Mouse (Mus musculus) liver, embryonic 11.5 days (tissue): Measurements from ENCODE around the gene Bean1. TPM values are rescaled to one million over a fixed set of nuclear protein-coding genes. Genes with fewer than 3 reads are reported as not detected.
A peak's percentile ranks its signal among the peaks of the same experiment; 100 is the strongest.

Experiments used
- ATAC-seq: fragments of 200-750 bp; cut with Nextera tagmentation; replicated peaks from 2 replicates; pipeline ENCODE4 v1.8.0; 2017; ENCODE audit warnings: moderate number of reproducible peaks, mild to moderate bottlenecking, moderate TSS enrichment, moderate library complexity; ENCODE audit not compliant: low FRiP score
- DNase-seq: peaks from one replicate; pipeline ENCODE4 v3.0.0-alpha.2; 2017; ENCODE audit warnings: low spot score
- H3K27ac ChIP-seq: fragments of 300-500 bp; sonication (generic); 2 replicates; pipeline ENCODE4 v1.5.1; 2014; ENCODE audit warnings: mild to moderate bottlenecking, low read depth, low read length, control low read depth
- H3K27me3 ChIP-seq: fragments of 300-500 bp; sonication (generic); replicated peaks from 2 replicates; pipeline ENCODE4 v1.6.1; 2014; ENCODE audit warnings: low read length, mixed read lengths; ENCODE audit not compliant: control insufficient read depth, insufficient read depth
- H3K36me3 ChIP-seq: fragments of 300-500 bp; sonication (generic); 2 replicates; pipeline ENCODE4 v1.6.1; 2014; ENCODE audit warnings: mild to moderate bottlenecking, low read length, moderate library complexity, mixed read lengths; ENCODE audit not compliant: control insufficient read depth, insufficient read depth
- H3K4me1 ChIP-seq: fragments of 300-500 bp; sonication (generic); replicated peaks from 2 replicates; pipeline ENCODE4 v1.6.1; 2014; ENCODE audit warnings: low read length, mixed read lengths; ENCODE audit not compliant: control insufficient read depth, insufficient read depth
- H3K4me2 ChIP-seq: fragments of 300-500 bp; sonication (generic); 2 replicates; pipeline ENCODE4 v1.6.1; 2014; ENCODE audit warnings: mild to moderate bottlenecking, control low read depth, moderate library complexity
- H3K4me3 ChIP-seq: fragments of 300-500 bp; sonication (generic); 2 replicates; pipeline ENCODE4 v1.5.1; 2014; ENCODE audit warnings: low read depth, low read length, control low read depth
- H3K9ac ChIP-seq: fragments of 300-500 bp; sonication (generic); 2 replicates; pipeline ENCODE4 v1.6.1; 2014; ENCODE audit warnings: low read depth, low read length, control low read depth
- H3K9me3 ChIP-seq: fragments of 300-500 bp; sonication (generic); 2 replicates; pipeline ENCODE4 v1.6.1; 2016; ENCODE audit warnings: low read length, inconsistent platforms, mixed read lengths; ENCODE audit not compliant: control insufficient read depth
- WGBS: fragments of 180-500 bp; shearing (Covaris S2); extraction: QIAGEN DNeasy Blood & Tissue Kit; methylation state at CpG from one replicate; pipeline ENCODE4 v1.1.7; 2014; 5-methylcytosine and 5-hydroxymethylcytosine counted together
- polyA plus RNA-seq: library from polyadenylated mRNA; unstranded; fragments of >200 nt; fragmentation: Nextera tagmentation; extraction: Ambion mirVana; gene quantifications from 2 replicates; pipeline ENCODE4 v1.2.1, GENCODE M21; 2014

Gene Bean1
- polyA plus RNA-seq, 1 experiment from 2014 or later: 0.10 TPM

GRCm38 (mm10) chr8:104219079-104219478, 48.8 kb downstream of the Bean1 start:
- no peak overlapping the region for H3K4me3 ChIP-seq
- H3K27ac ChIP-seq: no peak overlapping the region
- ATAC-seq (peak; percentile 43; the same call in 1 of the 2 replicates), DNase-seq (no peak)
- no peak overlapping the region for H3K9ac ChIP-seq
- no peaks in the 10 kb centered on the region for H3K27me3 ChIP-seq
- H3K9me3 ChIP-seq: no peaks in the 10 kb centered on the region
- H3K36me3 ChIP-seq: no peaks in the 10 kb centered on the region
- H3K4me1 ChIP-seq: no peaks in the 10 kb centered on the region
- WGBS: 16% methylated on average over 11 of the region's 11 CpGs
- no peak overlapping the region for H3K4me2 ChIP-seq

DNA sequence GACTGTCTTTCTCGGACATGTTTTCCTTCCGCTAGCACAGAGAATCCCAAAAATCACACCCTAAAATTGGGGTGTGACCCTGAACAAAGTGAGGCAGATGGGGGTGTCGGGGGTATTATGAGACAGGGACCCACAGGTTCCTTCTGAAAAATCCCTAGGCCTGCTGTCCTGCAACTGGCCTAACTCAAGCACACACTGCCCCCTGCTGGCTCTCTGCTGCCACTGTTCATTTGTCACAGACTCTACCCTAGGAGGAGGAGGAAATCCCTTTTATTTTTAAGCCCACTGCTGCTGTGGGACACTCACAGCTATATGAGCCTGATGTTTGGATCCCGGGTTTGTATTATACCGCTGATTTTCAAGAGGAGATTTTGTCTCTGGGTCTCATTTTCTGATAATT, 49.6 kb downstream of the Bean1 start:
- no peak overlapping the region for H3K4me2 ChIP-seq
- DNase-seq: peak; percentile 72
- H3K4me3 ChIP-seq: no peak overlapping the region
- peak; percentile 54; the same call in 1 of the 2 replicates for ATAC-seq
- no peaks in the 10 kb centered on the region for H3K36me3 ChIP-seq
- no peak overlapping the region for H3K9ac ChIP-seq
- H3K9me3 ChIP-seq: no peaks in the 10 kb centered on the region
- no peaks in the 10 kb centered on the region for H3K4me1 ChIP-seq
- 40% methylated on average over 5 of the region's 5 CpGs for WGBS
- no peaks in the 10 kb centered on the region for H3K27me3 ChIP-seq
- no peak overlapping the region for H3K27ac ChIP-seq

DNA sequence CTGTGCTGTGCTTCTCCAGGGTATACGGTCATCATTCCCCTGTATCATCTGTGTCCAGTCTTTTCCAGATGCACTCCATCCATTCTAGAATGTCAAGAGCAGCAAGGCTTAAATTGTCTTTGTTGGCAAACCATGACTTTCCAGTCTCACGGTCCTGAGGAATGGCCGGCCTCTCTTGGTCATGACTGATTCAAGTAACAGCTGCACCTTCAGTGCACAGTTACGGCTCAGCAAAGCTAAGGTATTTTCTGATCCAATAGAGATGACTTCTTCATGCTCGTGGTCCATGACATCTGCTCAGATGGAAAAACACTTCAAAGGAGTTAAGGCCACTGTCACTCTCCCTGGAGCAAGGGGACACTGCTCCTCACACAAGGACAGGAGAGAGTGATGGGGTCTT, 56.8 kb downstream of the Bean1 start:
- H3K4me3 ChIP-seq: no peak overlapping the region
- ATAC-seq (no peak), DNase-seq (no peak)
- H3K27ac ChIP-seq: no peak overlapping the region
- no peak overlapping the region for H3K4me2 ChIP-seq
- H3K9me3 ChIP-seq: no peaks in the 10 kb centered on the region
- WGBS: 93% methylated on average over 5 of the region's 5 CpGs
- H3K27me3 ChIP-seq: no peaks in the 10 kb centered on the region
- H3K4me1 ChIP-seq: peaks cover 5% of the 10 kb centered on the region; the same call in 1 of the 2 replicates
- peaks cover 10% of the 10 kb centered on the region for H3K36me3 ChIP-seq
- H3K9ac ChIP-seq: no peak overlapping the region

DNA sequence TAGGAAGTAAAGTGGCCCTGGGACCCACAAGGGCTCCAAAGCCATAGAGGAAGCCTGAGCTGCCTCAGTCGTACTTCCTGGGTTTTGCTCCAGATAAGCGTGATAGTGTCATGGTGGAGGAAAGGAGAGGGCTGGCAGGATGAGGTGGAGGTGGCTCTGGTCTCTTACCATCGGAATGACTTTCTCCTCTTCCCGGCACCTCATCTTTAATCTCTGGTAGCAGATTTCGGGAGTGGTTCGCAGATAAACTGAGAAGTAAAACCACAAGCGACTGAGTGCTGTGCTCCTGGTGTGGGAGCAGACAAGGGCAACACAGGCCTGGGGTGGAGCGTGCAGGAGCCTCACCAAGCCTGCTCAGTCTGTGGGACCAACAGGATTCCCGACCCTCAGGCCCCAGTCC, 60.1 kb downstream of the Bean1 start:
- Histone ChIP-seq H3K9me3 (no peaks in the 10 kb centered on the region), H3K4me3 (no peak overlapping the region), H3K4me1 (peaks cover 5% of the 10 kb centered on the region; the same call in 1 of the 2 replicates), H3K27me3 (no peaks in the 10 kb centered on the region), H3K4me2 (no peak overlapping the region), H3K9ac (no peak overlapping the region), H3K27ac (no peak overlapping the region), H3K36me3 (peaks cover 15% of the 10 kb centered on the region)
- ATAC-seq (peak; percentile 76), DNase-seq (no peak)
- 42% methylated on average over 9 of the region's 9 CpGs for WGBS

- H3K4me1 ChIP-seq: peaks cover 5% of the 10 kb centered on the region; the same call in 1 of the 2 replicates
- H3K9ac ChIP-seq: no peak overlapping the region
- peaks cover 14% of the 10 kb centered on the region for H3K36me3 ChIP-seq
- DNase-seq: no peak
- ATAC-seq: no peak
- no peaks in the 10 kb centered on the region for H3K9me3 ChIP-seq
- no peak overlapping the region for H3K27ac ChIP-seq
- H3K4me2 ChIP-seq: no peak overlapping the region
- H3K27me3 ChIP-seq: no peaks in the 10 kb centered on the region
- WGBS: 70% methylated on average over 4 of the region's 4 CpGs
- no peak overlapping the region for H3K4me3 ChIP-seq
Observed at GRCm38 (mm10) chr8:104232039-104232438, 61.8 kb downstream of the Bean1 start.

DNA sequence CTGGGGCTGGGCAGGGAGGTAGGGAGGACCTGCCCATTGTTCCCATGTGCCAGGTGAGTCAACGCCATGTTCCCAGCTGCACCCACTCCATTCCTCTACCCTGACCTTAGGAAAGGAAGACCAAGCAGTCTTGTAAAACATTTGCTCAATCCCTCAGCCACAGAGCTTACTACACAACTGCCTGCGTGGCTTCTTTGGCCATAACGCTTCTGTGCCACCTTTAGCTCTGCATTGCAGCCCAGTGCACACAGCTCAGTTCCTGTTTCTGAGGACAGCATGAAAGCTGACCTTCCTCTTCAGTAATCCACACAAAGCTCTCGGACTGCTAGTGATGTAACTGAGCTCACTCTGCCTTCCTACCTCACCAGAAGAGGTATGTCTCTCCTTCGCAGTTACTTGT, 62.7 kb downstream of the Bean1 start:
- H3K9ac ChIP-seq: no peak overlapping the region
- WGBS: 77% methylated on average over 5 of the region's 5 CpGs
- H3K36me3 ChIP-seq: peaks cover 14% of the 10 kb centered on the region
- DNase-seq (no peak), ATAC-seq (no peak)
- no peak overlapping the region for H3K27ac ChIP-seq
- peaks cover 5% of the 10 kb centered on the region; the same call in 1 of the 2 replicates for H3K4me1 ChIP-seq
- H3K27me3 ChIP-seq: no peaks in the 10 kb centered on the region
- H3K9me3 ChIP-seq: no peaks in the 10 kb centered on the region
- no peak overlapping the region for H3K4me3 ChIP-seq
- no peak overlapping the region for H3K4me2 ChIP-seq

DNA sequence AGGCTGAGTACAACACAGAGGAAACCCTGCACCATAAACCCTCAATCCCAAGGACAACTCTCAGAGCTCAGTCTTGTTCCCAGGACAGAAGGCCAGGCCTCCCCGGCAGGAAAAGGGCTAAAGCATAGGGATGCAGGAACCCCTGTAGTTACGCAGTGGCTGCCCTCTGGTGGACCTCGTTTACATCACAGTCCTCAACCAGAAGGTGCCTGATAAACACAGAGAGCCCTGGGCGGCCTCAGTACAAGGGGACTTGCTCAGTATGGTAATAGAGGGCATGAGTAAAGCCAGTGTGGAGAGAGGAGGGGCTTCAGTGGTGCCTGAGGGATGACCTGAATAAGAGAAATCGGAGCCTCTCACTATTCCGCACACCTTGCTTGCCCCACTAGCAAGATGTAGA, 64.3 kb downstream of the Bean1 start:
- ATAC-seq (no peak), DNase-seq (no peak)
- peaks cover 11% of the 10 kb centered on the region for H3K36me3 ChIP-seq
- 56% methylated on average over 6 of the region's 6 CpGs for WGBS
- H3K4me1 ChIP-seq: peaks cover 7% of the 10 kb centered on the region; the same call in 1 of the 2 replicates
- H3K9ac ChIP-seq: no peak overlapping the region
- no peaks in the 10 kb centered on the region for H3K9me3 ChIP-seq
- H3K4me3 ChIP-seq: no peak overlapping the region
- no peaks in the 10 kb centered on the region for H3K27me3 ChIP-seq
- H3K4me2 ChIP-seq: no peak overlapping the region
- no peak overlapping the region for H3K27ac ChIP-seq

DNA sequence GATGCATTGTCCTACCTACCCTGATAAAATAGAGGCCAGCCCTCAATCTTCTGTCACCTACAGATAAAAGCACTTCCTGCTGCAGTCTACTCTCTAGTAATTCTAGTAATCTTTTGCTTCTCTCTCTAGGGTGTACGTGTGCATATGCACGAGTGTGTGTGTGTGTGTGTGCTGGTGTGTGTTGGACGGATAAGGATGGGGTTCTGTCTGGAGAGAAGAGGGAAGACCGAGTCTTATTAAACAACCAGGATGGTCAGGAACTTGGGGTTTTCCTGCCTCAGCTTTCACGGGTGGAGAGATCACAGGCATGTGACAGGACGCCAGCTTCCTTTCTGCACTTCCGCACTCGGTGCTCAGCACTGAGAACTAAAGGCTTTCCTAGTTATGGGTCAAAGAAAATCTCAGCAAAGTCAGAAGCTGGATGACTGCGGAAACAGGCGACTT, 69.2 kb downstream of the Bean1 start:
- 46% methylated on average over 10 of the region's 10 CpGs for WGBS
- Histone ChIP-seq H3K9me3 (no peaks in the 10 kb centered on the region), H3K36me3 (peaks cover 10% of the 10 kb centered on the region; the same call in 1 of the 2 replicates), H3K4me3 (no peak overlapping the region), H3K9ac (no peak overlapping the region), H3K4me2 (peak overlapping the region; percentile 17), H3K27me3 (no peaks in the 10 kb centered on the region), H3K4me1 (0 out of 2 replicates have a peak, but pooled peaks cover 5% of the 10 kb centered on the region), H3K27ac (no peak overlapping the region)
- peak; percentile 75 for ATAC-seq
- DNase-seq: no peak

GRCm38 (mm10) chr8:104242038-104242644, 71.9 kb downstream of the Bean1 start:
- peaks cover 10% of the 10 kb centered on the region; the same call in 1 of the 2 replicates for H3K36me3 ChIP-seq
- ATAC-seq (no peak), DNase-seq (no peak)
- WGBS: 78% methylated on average over 12 of the region's 12 CpGs
- no peaks in the 10 kb centered on the region for H3K27me3 ChIP-seq
- H3K4me1 ChIP-seq: peaks cover 9% of the 10 kb centered on the region; the same call in 1 of the 2 replicates
- H3K4me2 ChIP-seq: no peak overlapping the region
- no peak overlapping the region for H3K9ac ChIP-seq
- H3K4me3 ChIP-seq: no peak overlapping the region
- H3K9me3 ChIP-seq: no peaks in the 10 kb centered on the region
- no peak overlapping the region for H3K27ac ChIP-seq
